Mouse (Mus musculus): Measurements from ENCODE around the gene Ubl3.

Gene Ubl3

DNA sequence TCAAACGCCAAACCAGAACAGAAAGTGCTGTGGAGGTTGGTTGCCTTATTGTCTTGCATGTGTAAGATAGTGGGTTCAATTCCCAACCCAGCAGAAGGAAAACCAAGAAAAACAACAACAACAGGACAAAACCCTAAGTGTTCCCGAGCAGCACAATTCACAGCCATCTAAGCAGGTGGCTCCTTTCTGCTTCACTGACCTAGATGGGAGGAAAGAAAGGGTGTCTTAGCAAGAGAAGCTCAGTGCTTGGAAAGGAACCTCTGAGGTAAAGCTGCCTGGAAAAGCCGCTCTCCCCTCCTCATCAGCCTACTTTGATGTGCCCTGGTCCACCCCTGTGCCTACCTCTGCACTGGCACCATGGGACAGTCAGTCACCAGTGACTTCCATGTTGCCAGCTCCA lies 70.8 kb downstream of the Ubl3 start:
- no peak for DNase-seq (ENCODE audit: low spot score in 2 of 2)

DNA sequence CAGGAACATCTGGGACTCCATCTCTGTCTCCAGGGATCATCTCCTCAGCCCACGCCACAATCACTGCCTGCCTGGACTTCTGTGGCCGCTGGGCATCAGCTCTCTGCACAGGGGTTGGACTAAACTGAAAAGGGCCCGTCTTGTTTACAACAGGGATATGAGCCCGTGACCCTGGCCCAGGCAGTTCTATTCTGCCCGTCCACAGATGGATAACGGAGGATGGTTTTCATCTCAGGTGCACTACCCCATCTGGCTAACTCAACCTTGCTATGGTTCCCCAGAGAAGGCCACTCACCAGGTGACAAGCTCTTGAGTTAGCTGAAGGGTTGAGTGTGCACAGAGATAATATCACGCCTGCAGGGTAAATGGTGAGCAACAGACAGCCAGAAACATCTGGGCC lies 78.2 kb downstream of the Ubl3 start:
- DNase-seq (ENCODE audit: low spot score in 2 of 2): no peak

DNA sequence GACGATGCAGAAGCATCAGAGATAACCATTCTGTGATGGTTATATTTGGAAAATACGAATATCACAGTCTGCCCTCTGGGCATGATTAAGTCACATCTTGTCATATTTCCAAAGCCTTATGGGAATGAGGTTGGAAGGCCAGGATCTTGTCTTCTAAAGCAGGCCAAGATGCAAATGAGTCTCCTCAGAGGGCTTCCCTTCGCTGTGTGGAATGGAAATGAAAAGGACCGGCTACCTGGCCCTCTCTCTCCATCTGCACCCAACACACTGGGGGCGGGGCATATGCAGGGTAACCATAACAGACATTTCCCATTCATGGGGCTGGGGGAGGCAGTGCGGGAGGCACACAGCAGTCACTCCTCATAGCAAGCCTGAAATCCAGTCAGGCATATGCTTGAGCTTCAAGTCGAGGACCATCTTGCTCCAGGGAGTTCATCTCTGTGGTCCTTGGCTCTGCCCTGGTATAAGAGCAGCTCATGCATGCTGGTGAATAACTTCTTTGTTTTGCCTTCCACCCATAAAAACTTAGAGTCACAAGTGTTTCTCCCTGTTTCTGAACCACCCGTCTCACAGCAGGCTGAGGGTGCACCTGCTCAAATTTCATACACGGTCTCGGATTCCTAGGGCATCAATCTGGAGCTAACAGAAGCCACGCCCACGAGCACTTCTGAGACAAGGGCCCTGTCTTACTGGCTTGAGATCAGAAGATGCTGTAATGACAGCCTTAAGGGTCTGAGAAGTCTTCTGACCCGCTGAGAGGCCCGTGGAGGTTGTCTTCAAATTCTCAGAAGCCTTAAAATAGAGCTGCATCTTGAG lies 83.8 kb downstream of the Ubl3 start:
- DNase-seq (ENCODE audit: low spot score in 2 of 2): no peak

DNA sequence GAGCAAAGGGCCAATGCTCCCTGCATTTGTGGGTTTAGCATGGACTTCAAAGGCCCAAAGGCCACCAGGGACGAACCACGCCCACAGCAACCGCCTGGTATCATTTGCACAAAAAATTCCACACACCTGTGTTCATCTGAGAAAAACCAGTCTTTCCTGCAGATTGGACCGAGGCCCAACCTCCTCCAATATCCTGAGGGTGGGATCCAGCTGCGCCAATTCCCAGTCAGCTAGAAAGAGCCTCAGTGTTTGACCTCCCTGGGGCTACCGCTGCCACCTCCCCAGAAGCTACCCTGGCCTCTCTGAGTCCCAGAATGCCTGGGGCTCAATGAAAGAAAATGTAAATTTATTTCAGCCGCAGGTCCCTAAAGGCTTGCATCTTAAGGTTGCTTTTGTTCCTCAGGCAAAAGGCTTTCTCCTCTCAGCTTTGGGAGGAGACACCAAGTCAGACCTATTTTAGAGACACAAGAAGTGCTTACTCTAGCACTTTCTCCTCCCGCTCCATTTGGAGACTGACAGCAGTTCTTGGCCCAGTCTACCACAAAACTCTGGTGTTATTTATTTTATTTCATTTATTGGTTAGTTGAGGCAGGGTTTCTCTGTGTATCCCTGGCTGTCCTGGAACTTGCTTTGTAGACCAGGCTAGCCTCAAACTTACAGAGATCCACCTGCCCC lies 85.5 kb downstream of the Ubl3 start:
- no peak for DNase-seq (ENCODE audit: low spot score in 2 of 2)

DNA sequence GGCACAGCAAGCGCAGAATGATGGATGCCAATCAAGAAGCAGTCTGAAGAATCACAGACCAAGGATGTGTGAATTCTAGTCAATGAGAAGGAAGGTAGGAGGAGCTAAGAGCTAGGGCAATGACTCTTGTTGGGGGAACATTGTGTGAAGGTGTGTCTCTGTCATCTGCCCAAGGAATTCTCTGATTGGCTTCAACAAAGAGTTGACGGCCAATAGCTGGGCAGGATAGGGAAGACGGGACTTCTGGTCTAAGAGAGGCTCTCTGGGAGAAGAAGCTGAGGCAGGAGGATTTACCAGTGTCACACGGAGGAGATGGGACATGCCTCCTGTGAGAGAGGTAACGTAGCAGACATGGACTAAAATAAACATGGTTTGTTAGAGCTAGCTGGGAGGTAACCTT lies 86.5 kb downstream of the Ubl3 start:
- no peak for DNase-seq (ENCODE audit: low spot score in 2 of 2)

DNA sequence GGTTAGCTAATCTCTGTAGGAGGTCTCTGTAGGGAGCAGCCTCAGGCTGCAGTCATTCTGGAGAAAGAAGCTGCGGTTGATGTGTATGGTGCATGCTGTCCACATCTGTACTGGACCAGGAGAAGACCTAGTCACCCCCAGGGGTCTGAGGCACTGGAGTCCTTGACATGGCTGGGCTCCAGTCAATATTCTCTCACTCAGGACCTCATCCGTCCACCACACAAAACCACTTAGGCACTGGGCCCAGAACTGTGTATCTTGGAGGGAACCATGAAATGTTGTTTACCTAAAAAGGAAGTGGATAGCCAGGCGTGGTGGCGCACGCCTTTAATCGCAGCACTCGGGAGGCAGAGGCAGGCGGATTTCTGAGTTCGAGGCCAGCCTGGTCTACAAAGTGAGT lies 87.5 kb downstream of the Ubl3 start:
- DNase-seq (ENCODE audit: low spot score in 2 of 2): no peak

DNA sequence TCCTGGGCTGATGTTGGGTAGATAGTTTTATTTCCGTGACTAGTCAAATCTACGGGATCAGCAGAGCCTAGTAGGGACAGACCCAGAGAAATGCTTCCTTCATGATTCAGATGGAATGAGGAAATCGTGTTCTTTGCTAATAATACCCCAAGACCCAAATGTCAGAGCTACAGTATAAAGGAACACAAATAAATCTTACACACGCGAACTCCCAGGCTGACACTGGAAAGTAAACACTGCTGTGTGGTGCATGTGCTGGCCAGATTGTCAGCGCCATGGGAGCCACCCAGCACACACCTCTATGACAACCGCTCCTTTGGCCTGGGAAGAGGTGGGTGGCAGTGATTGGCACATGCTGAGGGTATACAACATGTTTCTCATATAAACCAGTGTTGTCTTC lies 88.1 kb downstream of the Ubl3 start:
- DNase-seq (ENCODE audit: low spot score in 2 of 2): no peak

DNA sequence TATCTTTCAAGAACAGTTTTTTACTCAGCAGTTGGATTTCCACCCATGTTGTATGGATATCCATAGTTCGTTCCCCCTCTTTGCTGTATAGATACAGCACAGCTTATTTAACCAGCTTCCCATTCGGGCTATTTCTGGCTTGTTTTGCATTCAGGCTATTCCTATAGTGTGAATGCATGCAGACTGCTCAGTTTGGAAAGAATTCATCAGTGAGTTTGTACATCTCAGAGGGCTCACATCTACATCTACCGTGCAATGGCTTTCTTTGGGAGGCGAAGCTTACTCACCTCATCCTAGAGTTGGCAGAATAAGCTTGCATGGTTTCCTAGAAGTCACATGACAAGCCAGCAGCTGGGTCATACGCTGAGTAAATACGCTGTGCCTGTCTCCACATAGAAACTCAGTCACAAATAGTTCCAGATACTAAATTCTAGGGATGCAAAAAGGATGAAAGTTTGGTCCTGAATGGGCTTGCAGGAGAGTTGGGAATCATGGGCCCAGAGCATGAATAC lies 88.8 kb downstream of the Ubl3 start:
- DNase-seq (ENCODE audit: low spot score in 2 of 2): no peak

All from urinary bladder, adult 18-20 months (tissue).